Mouse (Mus musculus): ENCODE data around the gene Dbf4.

DNA sequence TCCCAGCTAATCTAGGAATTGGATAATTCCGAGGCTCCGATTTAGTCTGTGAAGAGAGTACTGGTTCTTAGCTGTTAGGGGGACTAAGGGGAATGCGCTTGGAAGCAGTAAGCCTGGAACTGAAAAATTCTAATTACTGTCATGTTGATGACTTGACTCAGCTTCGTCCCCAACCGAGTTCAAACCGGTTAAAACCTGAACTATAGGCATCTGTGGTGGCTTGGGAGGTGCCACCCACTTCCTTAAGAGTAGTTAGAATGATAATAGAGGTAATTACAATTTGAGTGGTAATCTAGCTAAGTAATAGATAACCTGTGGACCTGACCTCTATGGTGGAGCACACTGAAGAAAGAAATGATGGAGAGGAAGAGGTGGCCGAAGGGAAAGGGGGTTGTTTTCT lies 1.6 kb upstream of the Dbf4 start:
- no peak for TF ChIP-seq GATA1 (IDR thresholded peaks at IDR 0.05; ENCODE audit: borderline replicate concordance, low read length)
- no peak for TF ChIP-seq CTCF (IDR thresholded peaks at IDR 0.05; ENCODE audit: low read depth, low read length)
- TF ChIP-seq POLR2AphosphoS5 (IDR thresholded peaks at IDR 0.05; ENCODE audit: insufficient replicate concordance, low read depth, low read length), result no peak
